Mouse (Mus musculus) left cerebral cortex, postnatal 14 days (tissue): ENCODE measurements at regions not wholly inside any gene's neighbourhood (a gene's known extent, or its start where the extent isn't known, plus 50 kb on each side); places are given as distances from the start of the nearest gene placed in this dataset.

Source experiments
- DNase-seq, 2 experiments: peaks; one replicate each; pipeline ENCODE4 v3.0.0; 2021 to 2022; ENCODE audit warnings: low spot score in 2 of 2, mixed read lengths in 1 of 2
- intact Hi-C: fragments of 180-260 bp; cut with DNase I; formaldehyde crosslinking; loops from one replicate; pipeline ENCODE4 v1.15.1; 2025

GRCm38 (mm10) chr4:89421694-89422354 is 111.0 kb upstream of the Cdkn2b start:
- DNase-seq: peak in 1 of 2 experiments; percentile 7
- intact Hi-C loops: no loop called here

GRCm38 (mm10) chr4:89420868-89421267 is 110.0 kb upstream of the Cdkn2b start:
- intact Hi-C loops: no loop called here
- no peak for DNase-seq

- DNase-seq: no peak
- intact Hi-C loops: no loop called here
Observed at GRCm38 (mm10) chr4:89419507-89419906, 108.7 kb upstream of the Cdkn2b start.

DNA sequence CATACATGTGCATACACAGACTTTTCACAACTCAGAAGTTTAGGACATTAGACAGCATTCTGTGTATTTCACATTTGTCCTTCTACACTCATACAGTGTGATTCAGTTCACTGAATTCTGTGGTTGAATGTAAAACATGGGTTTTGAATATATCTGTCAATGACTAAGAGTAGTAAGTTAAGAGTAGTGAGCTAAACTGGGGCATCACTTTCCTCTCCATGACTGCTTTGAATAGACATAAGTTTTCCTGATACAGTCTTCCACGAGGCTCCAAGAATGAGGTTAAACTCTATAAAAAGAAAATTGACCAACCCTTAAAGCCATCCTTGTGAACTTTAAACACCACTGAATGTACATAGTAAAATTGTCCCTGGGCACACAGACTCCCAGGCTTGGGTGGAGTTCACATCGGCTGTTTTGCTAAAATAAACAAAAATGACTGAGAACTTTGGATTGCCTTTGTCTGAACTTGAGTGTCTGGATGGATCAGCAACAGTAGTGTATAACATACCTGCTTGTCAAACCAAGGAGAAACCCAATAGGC is 94.9 kb upstream of the Cdkn2b start:
- intact Hi-C loops: no loop called here
- DNase-seq: no peak

- intact Hi-C loops: no loop called here
- DNase-seq: no peak
Observed at GRCm38 (mm10) chr4:89403151-89403550, 92.3 kb upstream of the Cdkn2b start.

GRCm38 (mm10) chr4:89402324-89402723 is 91.5 kb upstream of the Cdkn2b start:
- no peak for DNase-seq
- intact Hi-C loops: no loop called here

- DNase-seq: no peak
- intact Hi-C loops: no loop called here
Observed at GRCm38 (mm10) chr4:89401696-89402095, 90.9 kb upstream of the Cdkn2b start.

DNA sequence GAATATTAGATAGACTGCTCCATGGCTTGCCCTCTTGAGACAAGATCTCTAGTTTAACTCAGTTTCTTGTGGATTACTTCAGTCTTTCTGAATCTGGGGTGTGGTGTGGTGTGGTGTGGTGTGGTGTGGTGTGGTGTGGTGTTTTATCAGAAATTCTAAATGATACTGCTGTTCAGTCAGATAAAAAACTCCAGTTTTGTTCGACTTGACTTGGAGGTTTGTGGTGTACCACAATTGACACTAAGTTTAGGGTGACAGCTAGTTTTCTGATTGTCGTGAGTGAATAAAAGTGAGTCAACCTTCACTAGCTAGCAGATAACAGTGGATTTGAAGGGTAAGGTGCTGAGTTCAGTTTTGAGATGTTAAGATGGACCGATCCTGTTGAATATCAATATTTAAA is 89.5 kb upstream of the Cdkn2b start:
- no peak for DNase-seq
- intact Hi-C loops: no loop called here

GRCm38 (mm10) chr4:89399277-89399676 is 88.4 kb upstream of the Cdkn2b start:
- DNase-seq: no peak
- intact Hi-C loops: no loop called here

DNA sequence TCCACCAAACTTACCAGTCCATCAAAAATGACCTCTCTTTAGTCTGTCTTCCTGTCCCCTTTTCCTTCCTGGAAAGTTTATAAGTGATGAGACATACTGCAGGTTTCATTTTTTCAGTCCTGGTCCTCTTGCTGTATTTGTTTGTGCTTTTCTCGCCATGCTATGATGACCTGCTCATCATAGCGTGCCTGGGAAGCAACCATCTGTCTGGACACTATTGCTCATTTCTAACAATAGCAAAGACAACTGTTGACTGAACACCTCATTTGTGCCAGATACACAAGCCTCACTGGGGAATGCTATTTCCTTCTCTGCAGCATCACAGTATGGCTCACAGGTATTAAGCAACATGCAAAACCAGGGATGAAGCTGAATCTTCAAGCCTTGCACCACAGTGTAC is 85.2 kb upstream of the Cdkn2b start:
- intact Hi-C loops: no loop called here
- DNase-seq: no peak

DNA sequence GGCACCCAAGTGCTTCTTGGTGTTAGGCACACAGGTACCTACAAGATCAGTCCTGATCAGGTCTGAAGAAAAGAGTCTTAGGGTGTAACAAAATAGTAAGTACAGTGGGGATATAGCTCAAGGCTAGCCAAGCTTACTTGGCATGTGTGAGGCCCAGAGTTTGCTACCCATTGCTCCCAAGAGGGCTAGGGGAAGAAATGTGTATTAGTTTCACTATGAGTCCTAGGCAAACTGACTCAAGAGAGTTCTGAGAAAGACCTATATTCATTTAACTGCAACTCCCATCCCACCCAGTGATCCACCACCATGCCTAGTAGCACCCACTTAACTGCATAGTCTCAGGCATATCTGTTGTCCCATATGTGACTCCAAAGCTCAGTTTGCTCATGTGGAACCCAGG is 84.5 kb upstream of the Cdkn2b start:
- intact Hi-C loops: no loop called here
- DNase-seq: no peak

GRCm38 (mm10) chr4:89393251-89393711 is 82.4 kb upstream of the Cdkn2b start:
- no peak for DNase-seq
- intact Hi-C loops: no loop called here

- no peak for DNase-seq
- intact Hi-C loops: no loop called here
Observed at GRCm38 (mm10) chr4:89392791-89393190, 82.0 kb upstream of the Cdkn2b start.

DNA sequence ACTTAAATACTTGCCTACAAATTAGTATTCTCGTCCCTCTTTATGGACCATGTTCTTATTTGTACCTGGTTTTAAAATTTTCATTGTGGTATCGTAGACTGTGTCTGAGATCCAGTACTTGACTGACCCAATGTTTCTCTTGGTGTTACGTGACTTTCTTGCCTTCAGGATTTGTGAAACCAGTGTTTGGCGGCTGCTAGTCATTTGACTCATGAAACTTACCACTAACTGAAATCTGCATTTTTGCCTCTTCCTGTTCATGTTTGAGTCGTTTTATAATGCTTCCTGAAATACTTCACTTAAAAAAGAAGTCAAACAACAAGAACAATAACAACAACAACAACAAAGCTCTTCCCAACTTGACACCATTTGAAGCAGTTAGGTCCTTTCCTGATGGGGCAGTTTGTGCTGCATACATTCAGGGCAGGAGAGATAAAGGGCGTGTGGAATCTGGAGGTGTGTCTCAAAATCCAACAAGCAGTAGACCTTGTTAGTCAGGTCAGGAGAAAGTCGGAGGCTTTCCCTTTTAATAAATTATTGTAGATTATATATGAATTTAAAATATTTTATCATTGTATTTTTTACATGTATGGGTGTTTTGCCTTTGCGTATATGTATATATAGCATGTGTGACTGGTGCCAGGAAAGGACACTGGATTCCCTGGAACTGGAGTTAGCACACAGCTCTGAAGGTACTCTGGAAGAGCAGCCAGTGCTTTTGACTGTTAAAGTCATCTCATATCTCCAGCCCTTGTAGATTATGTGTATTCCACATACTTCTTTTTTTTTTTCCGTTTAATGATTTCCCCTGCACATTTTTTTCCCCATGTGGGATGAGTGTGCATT is 80.8 kb upstream of the Cdkn2b start:
- DNase-seq: no peak
- intact Hi-C loops: no loop called here

DNA sequence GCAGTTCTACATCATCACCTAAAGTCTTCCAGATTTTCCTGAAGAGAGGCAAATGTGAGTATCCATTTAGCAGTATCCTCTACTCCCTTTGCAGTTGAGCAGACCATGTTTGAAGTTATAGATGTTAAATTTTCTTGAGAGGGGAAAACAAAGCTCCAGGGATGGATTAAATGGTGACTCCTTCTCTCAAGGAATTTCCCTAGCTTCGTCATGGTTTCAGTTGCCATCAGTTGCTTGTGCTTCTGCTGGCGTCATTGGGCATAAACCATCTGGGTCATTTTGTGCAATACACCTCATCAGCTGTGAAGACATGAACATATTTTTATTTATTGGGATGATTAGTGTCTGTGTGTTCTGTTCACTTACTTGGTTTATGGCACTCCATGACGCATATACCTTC is 72.7 kb upstream of the Cdkn2b start:
- intact Hi-C loops: no loop called here
- no peak for DNase-seq

- intact Hi-C loops: no loop called here
Observed at GRCm38 (mm10) chr4:89382434-89382976, 71.7 kb upstream of the Cdkn2b start.

GRCm38 (mm10) chr4:89381763-89382162 is 70.9 kb upstream of the Cdkn2b start:
- DNase-seq: no peak
- intact Hi-C loops: no loop called here

More at GRCm38 (mm10) chr4:89382434-89382976, 71.7 kb upstream of the Cdkn2b start:
- DNase-seq: no peak

- intact Hi-C loops: no loop called here
- DNase-seq: no peak
Observed at GRCm38 (mm10) chr4:89381077-89381476, 70.2 kb upstream of the Cdkn2b start.

DNA sequence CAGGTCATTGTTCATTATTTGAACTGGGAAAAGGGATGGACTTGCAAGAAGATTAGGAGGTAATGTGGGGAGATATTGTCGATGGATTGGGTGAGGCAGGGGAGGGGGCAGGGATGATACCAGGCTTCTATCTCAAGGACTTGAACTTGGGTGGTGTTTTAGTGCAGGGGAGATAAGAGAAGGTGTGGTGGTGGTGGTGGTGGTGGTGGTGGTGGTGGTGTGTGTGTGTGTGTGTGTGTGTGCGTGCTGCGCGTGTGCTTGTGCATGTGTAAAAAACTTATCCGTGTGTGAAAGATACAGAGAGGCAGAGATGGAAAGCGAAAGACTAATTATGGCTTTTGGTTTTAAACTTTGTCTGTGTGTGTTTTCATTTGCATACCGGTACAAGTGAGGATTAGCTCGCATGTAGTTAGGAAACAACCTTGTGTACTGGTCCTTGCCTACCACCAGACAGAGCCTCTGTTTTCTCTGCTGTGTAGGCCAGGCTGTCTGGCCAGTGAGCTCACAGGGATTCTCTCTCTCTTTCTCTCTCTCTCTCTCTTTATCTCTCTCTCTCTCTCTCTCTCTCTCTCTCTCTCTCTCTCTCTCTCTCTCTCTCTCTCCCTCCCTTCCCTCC is 69.6 kb upstream of the Cdkn2b start:
- intact Hi-C loops: no loop called here
- no peak for DNase-seq
